Mouse (Mus musculus): ENCODE data around the gene Arsb. TPM values are rescaled to one million over a fixed set of nuclear protein-coding genes. Genes with fewer than 3 reads are reported as not detected.

The Arsb gene
- total and polyA plus RNA-seq, 2 experiments from 2014 or later: 13.6 to 16.3 TPM

- 73% methylated on average over 8 of the region's 8 CpGs for WGBS
- Histone ChIP-seq H3K27ac (ENCODE audit: low read depth, low read length) (no peak overlapping the region), H3K27me3 (ENCODE audit: insufficient read depth, low read length) (no peaks in the 10 kb centered on the region)
Observed at GRCm38 (mm10) chr13:93864066-93864740, 92.8 kb downstream of the Arsb start.

DNA sequence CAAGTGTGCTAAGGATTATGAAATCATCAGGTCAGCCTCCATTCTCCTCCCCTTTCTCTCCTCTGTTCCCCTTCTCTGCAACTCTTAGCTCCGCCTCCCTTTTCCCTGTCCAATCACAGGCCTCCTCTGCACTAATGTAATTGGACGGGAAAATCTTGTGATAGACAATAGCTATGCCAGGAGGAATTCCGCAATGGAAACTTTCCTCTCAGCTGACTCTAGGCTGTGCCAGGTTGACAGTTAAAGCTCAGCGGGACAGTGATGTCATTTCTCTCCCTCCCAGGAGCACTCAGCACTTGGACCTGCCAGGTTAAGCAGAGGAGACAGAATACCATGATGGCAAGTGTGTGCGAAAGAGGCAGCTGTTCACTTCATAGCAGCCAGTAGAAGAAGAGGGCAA, 95.2 kb downstream of the Arsb start:
- H3K4me1 ChIP-seq (ENCODE audit: insufficient read depth): no peaks in the 10 kb centered on the region
- DNase-seq (no peak), ATAC-seq (no peak)
- 63% methylated on average over 5 of the region's 5 CpGs for WGBS
- H3K27me3 ChIP-seq (ENCODE audit: insufficient read depth, low read length): no peaks in the 10 kb centered on the region
- no peak overlapping the region for H3K9ac ChIP-seq
- no peak for TF ChIP-seq CTCF (IDR thresholded peaks at IDR 0.05; ENCODE audit: low read depth)
- no peaks in the 10 kb centered on the region for H3K36me3 ChIP-seq (ENCODE audit: insufficient read depth)
- H3K9me3 ChIP-seq (ENCODE audit: low read length): 0 out of 2 replicates have a peak, but pooled peaks cover 4% of the 10 kb centered on the region
- no peak overlapping the region for H3K4me3 ChIP-seq (ENCODE audit: low read depth, low read length)
- no peak overlapping the region for H3K27ac ChIP-seq (ENCODE audit: low read depth, low read length)
- no peak overlapping the region for H3K4me2 ChIP-seq (ENCODE audit: low read depth)

More at GRCm38 (mm10) chr13:93864066-93864740, 92.8 kb downstream of the Arsb start:
- Histone ChIP-seq H3K4me3 (ENCODE audit: low read depth, low read length) (no peak overlapping the region), H3K36me3 (ENCODE audit: insufficient read depth) (no peaks in the 10 kb centered on the region), H3K9ac (no peak overlapping the region), H3K4me2 (ENCODE audit: low read depth) (no peak overlapping the region), H3K4me1 (ENCODE audit: insufficient read depth) (no peaks in the 10 kb centered on the region), H3K9me3 (ENCODE audit: low read length) (0 out of 2 replicates have a peak, but pooled peaks cover 4% of the 10 kb centered on the region)
- DNase-seq (no peak), ATAC-seq (no peak)
- no peak for TF ChIP-seq CTCF (IDR thresholded peaks at IDR 0.05; ENCODE audit: low read depth)

DNA sequence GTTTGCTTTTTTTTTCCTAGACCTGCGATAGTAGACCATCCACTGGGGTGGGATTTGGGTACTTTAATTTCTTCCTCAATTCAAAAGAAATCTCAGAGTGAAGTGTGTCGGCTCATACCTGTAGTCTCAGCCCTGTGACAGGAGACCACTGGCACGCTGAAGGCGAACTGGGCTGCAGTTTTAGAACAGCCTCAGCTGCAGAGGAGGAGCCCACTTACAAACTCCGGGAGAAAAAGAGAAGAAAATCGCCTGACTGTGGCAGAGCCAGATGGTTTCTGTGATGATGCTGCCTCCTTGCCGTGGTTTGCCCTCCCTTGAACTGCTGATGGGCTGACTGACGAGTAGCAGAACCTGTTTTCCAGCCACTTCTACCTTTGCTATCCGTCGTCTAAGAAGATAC, 100.3 kb downstream of the Arsb start:
- no peak for DNase-seq
- Histone ChIP-seq H3K27ac (ENCODE audit: low read depth, low read length) (no peak overlapping the region), H3K9me3 (ENCODE audit: low read length) (0 out of 2 replicates have a peak, but pooled peaks cover 4% of the 10 kb centered on the region), H3K36me3 (ENCODE audit: insufficient read depth) (no peaks in the 10 kb centered on the region), H3K9ac (no peak overlapping the region), H3K4me3 (ENCODE audit: low read depth, low read length) (no peak overlapping the region), H3K4me1 (ENCODE audit: insufficient read depth) (no peaks in the 10 kb centered on the region), H3K27me3 (ENCODE audit: insufficient read depth, low read length) (no peaks in the 10 kb centered on the region), H3K4me2 (ENCODE audit: low read depth) (no peak overlapping the region)
- TF ChIP-seq CTCF (IDR thresholded peaks at IDR 0.05; ENCODE audit: low read depth): no peak
- WGBS: 82% methylated on average over 10 of the region's 10 CpGs
- ATAC-seq: no peak

DNA sequence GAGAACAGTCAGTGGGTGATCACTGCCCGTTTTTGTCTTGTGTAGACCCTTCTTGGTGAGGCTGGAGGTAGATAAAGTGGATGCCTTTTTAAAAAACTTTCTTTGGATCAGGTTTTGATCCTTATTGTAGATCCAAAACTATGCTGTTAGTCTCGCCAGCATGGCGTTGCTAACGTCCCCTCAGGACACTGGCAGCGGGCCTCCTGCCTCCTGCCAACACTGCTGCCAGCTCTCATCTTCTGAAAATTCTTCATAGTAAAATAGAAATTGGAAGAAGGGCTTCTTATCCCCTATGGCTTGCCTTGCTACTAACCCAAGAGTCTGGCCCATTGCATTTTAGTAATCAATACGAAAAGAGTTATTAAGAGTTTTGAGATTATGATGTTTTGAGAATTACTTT, 101.2 kb downstream of the Arsb start:
- no peak for TF ChIP-seq CTCF (IDR thresholded peaks at IDR 0.05; ENCODE audit: low read depth)
- Histone ChIP-seq H3K27me3 (ENCODE audit: insufficient read depth, low read length) (no peaks in the 10 kb centered on the region), H3K9me3 (ENCODE audit: low read length) (0 out of 2 replicates have a peak, but pooled peaks cover 4% of the 10 kb centered on the region), H3K36me3 (ENCODE audit: insufficient read depth) (no peaks in the 10 kb centered on the region), H3K4me3 (ENCODE audit: low read depth, low read length) (no peak overlapping the region), H3K9ac (no peak overlapping the region), H3K4me1 (ENCODE audit: insufficient read depth) (no peaks in the 10 kb centered on the region), H3K4me2 (ENCODE audit: low read depth) (no peak overlapping the region), H3K27ac (ENCODE audit: low read depth, low read length) (no peak overlapping the region)
- 62% methylated on average over 6 of the region's 6 CpGs for WGBS
- ATAC-seq (no peak), DNase-seq (no peak)

- no peak for TF ChIP-seq CTCF (IDR thresholded peaks at IDR 0.05; ENCODE audit: low read depth)
- H3K27ac ChIP-seq (ENCODE audit: low read depth, low read length): no peak overlapping the region
- ATAC-seq (no peak), DNase-seq (no peak)
- 72% methylated on average over 2 of the region's 2 CpGs for WGBS
- H3K9me3 ChIP-seq (ENCODE audit: low read length): no peaks in the 10 kb centered on the region
- no peaks in the 10 kb centered on the region for H3K36me3 ChIP-seq (ENCODE audit: insufficient read depth)
- H3K9ac ChIP-seq: no peak overlapping the region
- no peaks in the 10 kb centered on the region for H3K4me1 ChIP-seq (ENCODE audit: insufficient read depth)
- H3K4me2 ChIP-seq (ENCODE audit: low read depth): no peak overlapping the region
- H3K27me3 ChIP-seq (ENCODE audit: insufficient read depth, low read length): no peaks in the 10 kb centered on the region
- no peak overlapping the region for H3K4me3 ChIP-seq (ENCODE audit: low read depth, low read length)
Observed at GRCm38 (mm10) chr13:93877924-93878323, 106.5 kb downstream of the Arsb start.

- no peak overlapping the region for H3K4me2 ChIP-seq (ENCODE audit: low read depth)
- 84% methylated on average over 5 of the region's 5 CpGs for WGBS
Observed at GRCm38 (mm10) chr13:93879426-93879825, 108.0 kb downstream of the Arsb start.

GRCm38 (mm10) chr13:93882132-93882531, 110.7 kb downstream of the Arsb start:
- H3K27me3 ChIP-seq (ENCODE audit: insufficient read depth, low read length): no peaks in the 10 kb centered on the region
- no peaks in the 10 kb centered on the region for H3K4me1 ChIP-seq (ENCODE audit: insufficient read depth)
- no peak overlapping the region for H3K9ac ChIP-seq
- no peak for ATAC-seq
- H3K4me3 ChIP-seq (ENCODE audit: low read depth, low read length): no peak overlapping the region
- no peak overlapping the region for H3K27ac ChIP-seq (ENCODE audit: low read depth, low read length)
- no peak for TF ChIP-seq CTCF (IDR thresholded peaks at IDR 0.05; ENCODE audit: low read depth)
- H3K9me3 ChIP-seq (ENCODE audit: low read length): no peaks in the 10 kb centered on the region
- 85% methylated on average over 3 of the region's 3 CpGs for WGBS
- no peaks in the 10 kb centered on the region for H3K36me3 ChIP-seq (ENCODE audit: insufficient read depth)
- DNase-seq: no peak
- no peak overlapping the region for H3K4me2 ChIP-seq (ENCODE audit: low read depth)

More at GRCm38 (mm10) chr13:93879426-93879825, 108.0 kb downstream of the Arsb start:
- Histone ChIP-seq H3K27ac (ENCODE audit: low read depth, low read length) (no peak overlapping the region), H3K4me3 (ENCODE audit: low read depth, low read length) (no peak overlapping the region), H3K9me3 (ENCODE audit: low read length) (no peaks in the 10 kb centered on the region), H3K27me3 (ENCODE audit: insufficient read depth, low read length) (no peaks in the 10 kb centered on the region), H3K9ac (no peak overlapping the region), H3K4me1 (ENCODE audit: insufficient read depth) (no peaks in the 10 kb centered on the region), H3K36me3 (ENCODE audit: insufficient read depth) (no peaks in the 10 kb centered on the region)
- ATAC-seq (no peak), DNase-seq (no peak)
- no peak for TF ChIP-seq CTCF (IDR thresholded peaks at IDR 0.05; ENCODE audit: low read depth)

All from forebrain, postnatal 0 days (tissue).